Mouse (Mus musculus) CD4-positive naive resting alpha-beta T cell, adult 57 days (primary cell): ENCODE results near the gene Gm29644. TPM values are rescaled to one million over a fixed set of nuclear protein-coding genes. Genes with fewer than 3 reads are reported as not detected.

Experiments
- total RNA-seq: library from RNA; stranded (reverse); gene quantifications from one replicate; pipeline ENCODE4 v1.2.4, GENCODE M21; 2023

The Gm29644 gene
- not detected for total RNA-seq

DNA sequence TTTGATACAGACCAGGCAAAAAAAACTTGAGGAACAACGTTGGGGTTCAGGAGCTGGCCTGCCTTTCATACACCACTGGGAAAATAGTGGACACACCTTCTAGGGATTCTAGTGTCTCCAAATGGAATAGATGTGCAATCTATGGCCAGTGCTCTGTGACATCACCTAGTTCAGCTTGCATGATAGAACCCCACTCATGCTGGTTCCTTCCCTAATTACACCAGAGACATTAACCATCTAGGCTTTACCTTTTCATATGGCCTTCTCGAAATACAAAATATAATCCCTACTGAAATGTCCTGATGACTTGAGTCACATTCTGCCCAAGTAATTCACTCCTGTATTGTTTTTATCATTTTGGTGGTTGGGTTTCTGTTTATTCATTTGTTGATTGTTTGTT, at the start of gene Gm29644, which contains the start of gene Gm29423:
Gm29644 (minus strand) TSS at position 157 of the 400 bp plus-strand sequence.
Gm29423 (minus strand) TSS at position 101 of the 400 bp plus-strand sequence.

DNA sequence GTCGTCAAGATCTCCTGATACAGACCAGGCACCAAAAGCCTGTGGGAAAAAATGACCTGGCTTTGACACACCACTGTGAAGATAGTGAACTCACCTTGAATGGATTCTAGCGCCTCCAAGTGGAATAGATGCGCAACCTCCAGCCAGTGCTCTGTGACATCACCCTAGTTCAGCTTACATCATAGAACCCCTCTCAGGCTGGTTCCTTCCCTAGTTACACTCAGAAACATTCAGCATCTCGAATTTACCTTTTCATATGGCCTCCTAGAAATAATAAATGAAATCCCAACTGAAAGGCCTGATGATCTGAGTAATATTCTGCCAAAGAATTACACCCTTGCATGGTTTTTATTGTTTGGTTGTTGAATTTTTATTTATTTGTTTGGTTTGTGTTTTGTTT, 29.6 kb downstream of the Gm29644 start, which contains the start of gene Gm21118:
Gm21118 (minus strand) TSS at position 101 of the 400 bp plus-strand sequence.

Other genes with a start within 250 kb of the Gm29644 start
- not detected for gene Gm21118, start 29.7 kb downstream of the Gm29644 start, total RNA-seq
- gene Gm29423, start 56 bp downstream of the Gm29644 start, total RNA-seq = not detected
- gene Gm20888, start 138.5 kb upstream of the Gm29644 start, total RNA-seq = not detected